Mouse (Mus musculus) monocyte, adult 2 months (primary cell): ENCODE data around the gene Osbpl9.

Experiments
- DNase-seq, 2 experiments: peaks; one replicate each; pipeline ENCODE4 v3.0.0; 2022; ENCODE audit warnings: low spot score in 2 of 2, low read depth in 1 of 2

Gene Osbpl9

GRCm38 (mm10) chr4:109043294-109043693 is 158.8 kb downstream of the Osbpl9 start:
- DNase-seq = no peak

- no peak for DNase-seq
Measured at GRCm38 (mm10) chr4:109042739-109043138, 159.3 kb downstream of the Osbpl9 start.

- peak; percentile 11 to 37 for DNase-seq
Measured at GRCm38 (mm10) chr4:109036327-109036726, 165.7 kb downstream of the Osbpl9 start.

GRCm38 (mm10) chr4:109030266-109030665 is 171.8 kb downstream of the Osbpl9 start:
- DNase-seq = no peak

- no peak for DNase-seq
Measured at GRCm38 (mm10) chr4:109029857-109030256, 172.2 kb downstream of the Osbpl9 start.

GRCm38 (mm10) chr4:109026543-109026942 is 175.5 kb downstream of the Osbpl9 start:
- no peak for DNase-seq

- no peak for DNase-seq
Measured at GRCm38 (mm10) chr4:109025061-109025460, 177.0 kb downstream of the Osbpl9 start.

GRCm38 (mm10) chr4:109021976-109022375 is 180.1 kb downstream of the Osbpl9 start:
- no peak for DNase-seq

GRCm38 (mm10) chr4:109019301-109019700 is 182.8 kb downstream of the Osbpl9 start:
- no peak for DNase-seq

GRCm38 (mm10) chr4:109017441-109017840 is 184.6 kb downstream of the Osbpl9 start:
- no peak for DNase-seq

- no peak for DNase-seq
Measured at GRCm38 (mm10) chr4:109014091-109014490, 188.0 kb downstream of the Osbpl9 start.
